Mouse (Mus musculus) E14TG2a.4 (cell line): ENCODE measurements at regions not wholly inside any gene's neighbourhood (a gene's known extent, or its start where the extent isn't known, plus 50 kb on each side); places are given as distances from the start of the nearest gene placed in this dataset.

Experiments
- H3K27me3 ChIP-seq: 2 replicates; pipeline ENCODE4 v1.6.1; 2014; ENCODE audit warnings: low read length, control low read depth; ENCODE audit not compliant: insufficient read depth
- H3K36me3 ChIP-seq: 2 replicates; pipeline ENCODE4 v1.6.1; 2014; ENCODE audit warnings: low read length, control low read depth; ENCODE audit not compliant: insufficient read depth
- H3K4me1 ChIP-seq: replicated peaks from 2 replicates; pipeline ENCODE4 v1.6.1; 2014; ENCODE audit warnings: low read depth, low read length, control low read depth
- H3K4me3 ChIP-seq: replicated peaks from 2 replicates; pipeline ENCODE4 v1.5.1; 2014; ENCODE audit warnings: mild to moderate bottlenecking, low read length
- H3K9me3 ChIP-seq: 2 replicates; pipeline ENCODE4 v1.6.1; 2014; ENCODE audit warnings: low read length, control low read depth
- CTCF ChIP-seq: conservative IDR thresholded peaks from 2 replicates; pipeline ENCODE4 v1.5.1; 2014; ENCODE audit warnings: low read length
- NANOG ChIP-seq: IDR thresholded peaks from 2 replicates; pipeline ENCODE4 v1.6.1; 2014; ENCODE audit warnings: borderline replicate concordance, low read length, mixed read lengths
- POU5F1 ChIP-seq: IDR thresholded peaks from 2 replicates; pipeline ENCODE4 v1.6.1; 2014; ENCODE audit warnings: low read length, borderline replicate concordance

- Histone ChIP-seq H3K27me3 (no peaks in the 10 kb centered on the region), H3K36me3 (no peaks in the 10 kb centered on the region), H3K4me3 (no peak overlapping the region), H3K9me3 (no peaks in the 10 kb centered on the region), H3K4me1 (peaks cover 8% of the 10 kb centered on the region; the same call in 1 of the 2 replicates)
- no peak for TF ChIP-seq NANOG
- no peak for TF ChIP-seq CTCF
These were observed 414.4 kb downstream of the Lrig3 start for GRCm38 (mm10) chr10:126380381-126380780.

DNA sequence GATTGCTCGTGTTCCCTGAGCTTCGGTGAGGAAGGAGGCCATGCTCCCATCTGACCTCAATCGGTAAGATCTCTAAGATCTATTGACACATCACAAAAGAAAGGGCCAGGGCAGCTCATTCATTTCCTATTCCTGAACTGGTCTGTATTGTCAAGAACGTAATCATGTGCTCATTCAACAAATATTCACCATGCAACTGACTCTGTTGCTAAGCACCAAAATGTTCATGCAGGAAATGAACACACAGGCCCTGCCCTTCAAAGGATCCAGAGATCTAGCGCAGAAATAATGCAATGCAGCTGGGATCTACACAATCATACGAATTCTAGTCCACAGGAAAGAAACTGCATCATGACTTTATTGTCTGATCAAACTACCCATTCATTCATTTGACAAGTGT, 413.3 kb downstream of the Lrig3 start:
- Histone ChIP-seq H3K27me3 (no peaks in the 10 kb centered on the region), H3K9me3 (no peaks in the 10 kb centered on the region), H3K4me1 (peaks cover 8% of the 10 kb centered on the region; the same call in 1 of the 2 replicates), H3K4me3 (no peak overlapping the region), H3K36me3 (no peaks in the 10 kb centered on the region)
- no peak for TF ChIP-seq CTCF
- TF ChIP-seq NANOG = no peak
- no peak for TF ChIP-seq POU5F1

DNA sequence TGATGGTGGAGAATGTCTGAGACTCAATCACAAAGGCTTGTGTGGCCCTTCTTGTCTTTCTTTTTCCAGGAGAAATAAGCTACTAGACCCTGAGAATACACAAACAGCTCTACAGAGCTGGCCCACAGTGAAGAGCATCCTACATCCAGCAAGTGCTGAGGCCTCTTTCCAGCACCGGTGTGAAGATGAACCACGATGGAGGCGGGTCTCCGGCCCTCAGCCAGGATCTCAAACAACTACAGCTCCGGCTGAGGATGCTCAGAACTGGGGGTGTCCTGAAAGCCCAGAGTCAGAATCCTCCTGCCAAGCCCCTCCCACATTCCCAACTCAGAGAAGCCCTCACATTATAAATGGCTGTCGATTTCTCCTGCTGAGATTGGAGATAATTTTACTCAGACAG, 407.9 kb downstream of the Lrig3 start:
- Histone ChIP-seq H3K27me3 (no peaks in the 10 kb centered on the region), H3K4me1 (peaks cover 28% of the 10 kb centered on the region), H3K9me3 (no peaks in the 10 kb centered on the region), H3K4me3 (no peak overlapping the region), H3K36me3 (no peaks in the 10 kb centered on the region)
- TF ChIP-seq POU5F1 = no peak
- no peak for TF ChIP-seq NANOG
- no peak for TF ChIP-seq CTCF

DNA sequence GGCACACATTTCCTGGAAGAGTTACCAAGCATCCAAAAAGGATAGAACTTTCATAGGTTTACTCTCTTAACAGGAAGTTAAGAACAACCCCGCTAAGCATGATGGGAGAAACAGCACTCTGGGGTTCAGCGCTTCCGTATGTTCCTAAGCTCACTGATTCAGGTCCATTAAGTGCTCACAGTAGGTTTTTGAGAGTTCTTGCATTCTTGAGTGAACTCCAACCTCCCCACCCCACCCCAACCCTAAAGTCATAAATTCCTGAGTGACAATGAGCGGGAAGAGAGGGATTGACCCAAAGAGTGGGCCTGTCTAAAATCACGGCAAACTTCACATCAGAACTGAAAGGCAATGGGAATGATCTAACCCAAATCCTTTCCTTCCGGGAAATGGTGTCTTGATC, 405.9 kb downstream of the Lrig3 start:
- no peak for TF ChIP-seq CTCF
- TF ChIP-seq POU5F1 = no peak
- peak; percentile 4; the same call in 1 of the 2 replicates for TF ChIP-seq NANOG
- H3K36me3 ChIP-seq = no peaks in the 10 kb centered on the region
- H3K9me3 ChIP-seq = no peaks in the 10 kb centered on the region
- H3K4me1 ChIP-seq = peaks cover 20% of the 10 kb centered on the region
- H3K4me3 ChIP-seq = no peak overlapping the region
- no peaks in the 10 kb centered on the region for H3K27me3 ChIP-seq

GRCm38 (mm10) chr10:126349076-126349475, 383.1 kb downstream of the Lrig3 start:
- no peaks in the 10 kb centered on the region for H3K4me1 ChIP-seq
- H3K4me3 ChIP-seq = no peak overlapping the region
- TF ChIP-seq NANOG (no peak), POU5F1 (no peak), CTCF (no peak)
- no peaks in the 10 kb centered on the region for H3K36me3 ChIP-seq
- H3K27me3 ChIP-seq = no peaks in the 10 kb centered on the region
- H3K9me3 ChIP-seq = peaks cover 6% of the 10 kb centered on the region; the same call in 1 of the 2 replicates

GRCm38 (mm10) chr10:126337426-126337825, 371.5 kb downstream of the Lrig3 start:
- Histone ChIP-seq H3K36me3 (no peaks in the 10 kb centered on the region), H3K4me1 (no peaks in the 10 kb centered on the region), H3K9me3 (peaks cover 41% of the 10 kb centered on the region), H3K27me3 (no peaks in the 10 kb centered on the region), H3K4me3 (no peak overlapping the region)
- TF ChIP-seq POU5F1 = no peak
- no peak for TF ChIP-seq NANOG
- TF ChIP-seq CTCF = no peak

DNA sequence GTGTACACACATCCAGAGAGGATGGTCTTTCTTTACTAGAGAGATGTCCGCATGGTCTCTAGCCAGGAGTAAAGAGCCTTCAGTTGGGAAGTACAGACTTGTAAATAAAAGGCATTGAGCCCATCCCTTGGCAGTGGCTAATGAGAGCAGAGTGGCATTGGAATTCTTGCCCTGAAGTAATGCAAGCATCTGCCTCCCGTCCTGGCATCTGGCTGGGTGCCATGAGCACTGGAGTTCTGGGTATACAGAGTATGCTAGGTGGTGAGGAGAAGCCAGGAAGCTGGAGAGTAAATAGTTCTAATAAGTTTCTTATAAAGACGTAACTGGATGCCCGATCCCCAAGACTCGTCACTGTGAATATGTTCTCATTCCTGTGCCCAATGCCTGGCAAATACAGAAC, 367.8 kb downstream of the Lrig3 start:
- H3K4me1 ChIP-seq = no peaks in the 10 kb centered on the region
- no peaks in the 10 kb centered on the region for H3K36me3 ChIP-seq
- no peak overlapping the region for H3K4me3 ChIP-seq
- peaks cover 10% of the 10 kb centered on the region; the same call in 1 of the 2 replicates for H3K27me3 ChIP-seq
- peaks cover 7% of the 10 kb centered on the region for H3K9me3 ChIP-seq
- TF ChIP-seq NANOG (no peak), POU5F1 (no peak), CTCF (no peak)

DNA sequence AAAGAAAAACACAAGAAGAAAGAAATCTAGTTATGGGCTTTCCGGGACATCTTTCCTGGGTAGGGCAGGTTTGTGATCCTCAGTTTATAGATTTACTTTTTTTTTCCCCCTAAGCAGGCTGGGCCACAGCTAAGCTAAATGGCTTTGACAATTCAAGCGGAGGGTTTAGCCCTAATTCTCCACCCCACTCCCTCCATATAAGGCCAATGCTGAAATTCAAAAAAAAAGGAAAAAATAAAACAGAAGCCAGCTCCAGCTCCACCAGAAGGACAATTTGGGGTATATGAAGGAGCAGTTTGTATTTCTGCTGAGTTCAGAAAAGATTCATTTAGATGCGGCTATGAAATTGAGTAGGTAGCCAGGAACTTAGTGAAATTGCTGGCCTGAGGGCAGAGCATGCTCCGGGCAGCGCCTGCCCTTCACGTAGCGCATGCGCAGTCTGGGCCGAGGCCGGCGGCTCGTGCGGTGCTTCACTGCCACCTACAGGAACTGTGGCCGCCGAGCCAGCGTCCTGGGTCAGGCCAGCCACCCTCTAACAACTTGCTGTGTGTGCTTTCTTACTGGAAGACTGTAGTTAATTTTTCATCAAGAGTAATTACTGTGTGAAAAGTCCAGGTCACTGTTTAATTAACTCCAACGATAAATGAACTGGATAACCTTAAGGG, 364.5 kb downstream of the Lrig3 start:
- Histone ChIP-seq H3K4me3 (no peak overlapping the region), H3K4me1 (no peaks in the 10 kb centered on the region), H3K9me3 (peaks cover 8% of the 10 kb centered on the region), H3K27me3 (peaks cover 13% of the 10 kb centered on the region; the same call in 1 of the 2 replicates), H3K36me3 (no peaks in the 10 kb centered on the region)
- TF ChIP-seq POU5F1 (no peak), NANOG (no peak), CTCF (no peak)

DNA sequence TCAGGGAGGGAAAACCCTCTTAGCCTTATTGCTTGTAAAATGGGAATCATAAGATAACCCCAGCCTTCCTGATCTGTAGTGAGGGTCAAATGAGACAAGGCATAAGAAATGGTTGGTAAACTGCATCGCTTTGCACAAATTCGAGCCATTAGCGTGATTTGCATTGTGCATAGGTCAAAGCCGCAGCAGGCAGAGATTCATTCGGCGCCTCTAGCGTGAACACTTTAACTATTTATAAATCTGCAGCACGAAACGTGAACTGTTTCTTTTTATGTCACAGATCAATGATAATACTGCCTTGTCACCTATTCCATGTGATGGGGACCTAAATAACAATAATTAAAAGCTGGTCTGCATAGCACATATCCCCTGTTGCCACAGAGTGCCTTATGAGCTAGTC, 354.9 kb downstream of the Lrig3 start:
- Histone ChIP-seq H3K27me3 (no peaks in the 10 kb centered on the region), H3K36me3 (no peaks in the 10 kb centered on the region), H3K4me1 (no peaks in the 10 kb centered on the region), H3K9me3 (peaks cover 20% of the 10 kb centered on the region), H3K4me3 (no peak overlapping the region)
- TF ChIP-seq POU5F1 (no peak), CTCF (no peak), NANOG (no peak)
